Mouse (Mus musculus): ENCODE results near the gene Clta. TPM values are rescaled to one million over a fixed set of nuclear protein-coding genes. Genes with fewer than 3 reads are reported as not detected.

Gene Clta
- total RNA-seq, 1 experiment from 2014 or later: 166 TPM

DNA sequence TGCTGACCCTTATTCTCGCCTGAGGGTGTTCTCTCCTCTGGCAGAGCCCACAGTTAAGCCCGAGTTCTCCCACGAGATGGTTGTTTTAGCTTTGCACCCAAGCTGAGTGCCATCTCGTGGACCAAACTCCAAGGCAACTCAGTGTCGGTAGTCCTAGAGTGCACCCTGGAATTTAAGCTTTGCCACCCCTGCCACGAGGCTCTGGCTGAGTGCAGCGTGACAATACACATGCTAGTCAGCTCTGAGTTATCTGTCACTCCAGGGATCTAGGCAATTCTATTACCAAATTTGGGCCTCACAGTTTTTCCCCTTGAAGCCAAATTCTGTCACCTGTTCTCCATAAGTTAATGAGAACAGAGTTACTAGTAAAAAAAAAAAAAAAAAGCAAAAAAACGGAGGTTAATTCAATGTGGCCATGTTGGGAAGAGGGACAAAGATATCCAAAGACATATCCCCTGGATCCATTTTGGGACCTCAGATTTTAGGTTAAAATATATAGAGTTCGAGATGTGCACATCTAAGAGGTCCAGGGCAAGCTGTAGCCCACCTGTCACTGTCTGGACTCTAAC, 68.7 kb downstream of the Clta start:
- DNase-seq: no peak

DNA sequence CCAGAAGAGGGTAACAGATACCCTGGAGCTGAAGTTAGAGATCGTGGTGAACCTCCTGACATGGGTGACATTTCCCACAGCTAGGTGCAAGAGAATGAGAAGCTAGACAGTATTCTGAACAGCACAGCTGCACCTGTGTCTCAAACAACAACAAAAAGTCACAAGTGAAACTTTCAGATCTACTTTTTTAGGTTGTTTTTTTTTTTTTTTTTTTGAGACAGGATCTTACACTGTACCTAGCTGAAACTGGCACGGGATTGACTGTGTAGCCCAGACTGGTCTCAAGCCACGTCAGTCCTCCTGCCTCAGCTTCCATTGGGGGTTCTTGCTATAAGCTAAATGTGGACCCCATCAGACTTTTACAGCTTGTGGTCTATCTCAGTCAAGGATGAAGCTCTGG, 69.5 kb downstream of the Clta start:
- no peak for DNase-seq

DNA sequence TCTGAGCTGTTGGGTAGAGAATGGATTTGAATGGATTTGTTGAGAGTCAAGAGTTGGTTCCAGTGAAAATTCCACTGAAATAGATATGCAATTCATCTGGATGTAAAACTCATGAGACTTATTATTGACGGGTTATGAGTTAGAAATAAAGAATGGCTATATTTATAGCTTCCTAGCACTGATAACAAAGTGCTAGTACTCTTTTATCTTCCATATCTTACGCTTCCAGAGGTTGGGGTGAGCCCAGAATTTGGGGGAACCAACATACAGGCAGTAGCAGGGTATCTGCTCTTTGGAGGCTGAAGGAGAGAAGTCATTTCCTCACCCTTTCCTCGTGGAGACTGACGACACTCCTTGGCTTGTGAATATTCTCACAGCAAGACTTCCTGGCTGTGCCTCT, 70.2 kb downstream of the Clta start:
- no peak for DNase-seq

DNA sequence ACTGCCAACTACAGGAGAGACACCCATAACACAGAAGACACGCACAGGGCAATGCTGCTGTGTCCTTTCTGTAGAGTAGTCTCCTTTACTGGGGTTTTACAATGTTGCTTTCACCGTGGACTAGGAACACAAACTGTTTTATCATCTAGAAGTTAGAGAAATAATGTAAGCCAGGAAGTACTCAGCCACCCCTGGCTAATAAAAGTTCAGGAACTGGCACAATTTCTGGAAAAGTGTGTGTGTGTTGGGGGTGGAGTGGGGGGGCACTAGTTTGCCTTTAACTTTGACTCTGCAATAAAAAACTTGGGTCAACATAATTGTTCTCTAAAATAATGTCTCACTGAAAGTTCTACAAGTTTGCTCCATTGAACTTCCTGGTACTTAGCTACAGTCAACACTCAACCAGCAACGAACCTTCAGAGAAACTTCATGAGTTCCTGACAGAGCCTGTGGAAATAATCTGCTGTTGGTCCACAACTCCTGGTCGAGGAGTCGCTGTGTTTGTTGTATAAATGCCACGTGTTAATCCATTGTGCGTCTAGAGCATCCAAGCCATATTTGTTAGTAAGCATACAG, 74.2 kb downstream of the Clta start:
- no peak for DNase-seq

Other genes with a start within 250 kb of the Clta start
- not detected in 2 replicates for gene Olfr159, start 233.4 kb upstream of the Clta start, total RNA-seq (2021)
- gene Olfr156, start 180.6 kb upstream of the Clta start, total RNA-seq (2021): not detected in 2 replicates
- not detected in 2 replicates for gene Olfr157, start 164.3 kb upstream of the Clta start, total RNA-seq (2021)
- not detected in 2 replicates for gene Olfr155, start 152.9 kb upstream of the Clta start, total RNA-seq (2021)
- gene Reck, start 128.9 kb upstream of the Clta start, total RNA-seq (2021): 14.6 and 16.6 TPM in 2 replicates
- 7.4 and 9.1 TPM in 2 replicates for gene Glipr2, start 47.1 kb upstream of the Clta start, total RNA-seq (2021)
- not detected in 2 replicates for gene Ccin, start 21.0 kb upstream of the Clta start, total RNA-seq (2021)
- gene Gne, start 79.7 kb downstream of the Clta start, total RNA-seq (2021): 36.9 and 45.8 TPM in 2 replicates
- 47.1 and 50.3 TPM in 2 replicates for gene Rnf38, start 229.3 kb downstream of the Clta start, total RNA-seq (2021)